Mouse (Mus musculus) erythroblast, embryonic 14.5 days (primary cell): Measurements from ENCODE around the gene Gab2. TPM values are rescaled to one million over a fixed set of nuclear protein-coding genes. Genes with fewer than 3 reads are reported as not detected.

Experiments used
- H3K27me3 ChIP-seq: 2 replicates; pipeline ENCODE4 v1.6.1; 2012; ENCODE audit warnings: inconsistent platforms; ENCODE audit not compliant: control insufficient read depth
- H3K36me3 ChIP-seq: 2 replicates; pipeline ENCODE4 v1.6.1; 2012; ENCODE audit warnings: mild to moderate bottlenecking, inconsistent platforms; ENCODE audit not compliant: control insufficient read depth
- H3K4me1 ChIP-seq: 2 replicates; pipeline ENCODE4 v1.6.1; 2012; ENCODE audit warnings: inconsistent platforms; ENCODE audit not compliant: control insufficient read depth
- H3K4me3 ChIP-seq: replicated peaks from 2 replicates; pipeline ENCODE3; 2012; ENCODE audit warnings: moderate library complexity, mild to moderate bottlenecking, inconsistent platforms
- H3K9me3 ChIP-seq: 2 replicates; pipeline ENCODE4 v1.6.1; 2012; ENCODE audit warnings: low read length, inconsistent platforms, mixed read lengths; ENCODE audit not compliant: control insufficient read depth
- GATA1 ChIP-seq: IDR thresholded peaks from 2 replicates; pipeline ENCODE4 v1.6.1; 2012; ENCODE audit warnings: low read length, inconsistent platforms, mixed read lengths
- TAL1 ChIP-seq: IDR thresholded peaks from 3 replicates; pipeline ENCODE4 v1.6.1; 2012; ENCODE audit warnings: low read length, inconsistent platforms, mixed read lengths
- polyA plus RNA-seq: library from polyadenylated mRNA; stranded (reverse); fragments of >175 nt; gene quantifications from 2 replicates; pipeline ENCODE4 v1.2.3, GENCODE M21; 2012

Gab2 gene
- polyA plus RNA-seq, 1 experiment, result 0.03 TPM

DNA sequence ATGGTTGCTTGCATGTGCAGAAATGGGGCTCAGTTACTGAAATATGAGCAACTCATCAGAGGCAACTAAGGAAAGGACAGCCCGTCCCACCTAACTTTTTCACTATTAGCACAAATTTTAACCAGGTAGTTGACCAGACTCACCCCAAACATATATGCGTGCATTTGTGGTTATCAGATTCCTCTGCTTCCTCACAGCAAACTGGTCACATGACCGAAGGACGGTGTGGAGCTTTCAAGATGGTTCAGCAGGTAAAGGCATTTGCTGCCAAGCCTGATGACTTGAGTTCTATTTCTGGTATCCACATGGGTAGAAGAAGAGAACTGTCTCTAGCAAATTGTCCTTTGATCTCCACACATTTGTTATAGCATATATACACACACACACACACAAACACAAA lies 277.0 kb downstream of the Gab2 start:
- peaks cover 2% of the 10 kb centered on the region; the same call in 1 of the 2 replicates for H3K4me1 ChIP-seq
- peaks cover 27% of the 10 kb centered on the region for H3K27me3 ChIP-seq
- H3K36me3 ChIP-seq, result no peaks in the 10 kb centered on the region
- no peak for TF ChIP-seq GATA1
- no peak for TF ChIP-seq TAL1
- H3K4me3 ChIP-seq, result no peak overlapping the region
- H3K9me3 ChIP-seq, result 0 out of 2 replicates have a peak, but pooled peaks cover 2% of the 10 kb centered on the region

Other genes with a start within 250 kb of the Gab2 start
- gene Nars2, start 130.1 kb upstream of the Gab2 start, polyA plus RNA-seq, result 0.23 and 0.28 TPM in 2 replicates